Mouse (Mus musculus): ENCODE results near the gene Prpf40b. TPM values are rescaled to one million over a fixed set of nuclear protein-coding genes. Genes with fewer than 3 reads are reported as not detected.
"Not testable (repeated sequence)": the region's sequence is repeated elsewhere in the genome, so short reads cannot be mapped to it uniquely, and the experiment has no call there.

Gene Prpf40b
- 100 to 1,000 TPM; 111 to 119 TPM for total RNA-seq (2021)
- long read RNA-seq, experiment 1, partial matches to known transcripts: 24 of 102 reads
- long read RNA-seq, experiment 1, other reads (novel, unspliced or antisense): 75 of 102 reads
- long read RNA-seq, experiment 2, transcript Prpf40b-212 (26 exons, 3,308 nt): major isoform, 5 of 116 reads
- long read RNA-seq, experiment 2, partial matches to known transcripts: 29 of 116 reads
- long read RNA-seq, experiment 2, other reads (novel, unspliced or antisense): 81 of 116 reads

DNA sequence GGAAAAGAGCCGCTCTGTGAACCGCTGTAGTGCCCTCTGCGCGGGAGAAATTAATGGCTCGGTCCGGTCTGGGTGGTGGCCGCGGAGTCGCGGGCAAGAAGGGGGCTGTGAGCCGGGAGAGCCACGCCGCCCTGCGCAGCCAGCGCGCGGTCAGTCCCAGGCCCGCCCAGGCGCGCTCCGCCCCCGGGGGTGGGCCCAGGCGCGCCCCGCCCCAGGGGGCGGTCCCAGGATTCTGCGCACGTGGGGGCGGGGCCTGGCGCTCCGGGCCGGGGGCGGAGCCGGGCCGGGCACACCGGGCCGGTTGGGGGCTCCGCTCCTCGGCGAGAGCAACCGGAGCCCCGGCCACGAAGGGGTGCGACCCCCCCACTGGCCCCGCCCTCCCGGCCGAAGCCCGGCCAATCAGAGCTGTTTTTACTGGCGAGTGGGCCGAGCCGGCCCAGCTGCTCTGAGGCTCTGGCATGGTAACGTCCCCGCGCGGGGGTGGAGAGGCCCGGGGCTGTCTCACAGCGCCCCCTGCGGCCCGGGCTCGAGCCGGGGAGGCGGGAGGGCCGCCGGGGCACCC, at the start of gene Prpf40b:
TSS of gene Prpf40b (plus strand) at position 275 of the 562 bp plus-strand sequence.
- peak; percentile 96 for DNase-seq (ENCODE audit: extremely low spot score in 1 of 2, low spot score in 2 of 2)
- Histone ChIP-seq H3K4me3 (peak within 1 kb of the TSS; percentile 68), H3K27ac (peak within 1 kb of the TSS; percentile 86)
- intact Hi-C loops (cut with DNase I): loop anchor here (10.0 kb wide), 1 partner anchor 380 kb away; the partner anchor contains the start of gene Lmbr1l
- peak; percentile 50 for TF ChIP-seq CTCF (IDR thresholded peaks at IDR 0.05)

- H3K27ac ChIP-seq: peak overlapping the region; percentile 90
- DNase-seq (ENCODE audit: extremely low spot score in 1 of 2, low spot score in 2 of 2); H3K4me3 ChIP-seq; intact Hi-C loops (cut with DNase I): not testable (repeated sequence)
Observed at GRCm38 (mm10) chr15:99246736-99247135, 48.2 kb upstream of the Prpf40b start.

GRCm38 (mm10) chr15:99248972-99249371, 45.9 kb upstream of the Prpf40b start:
- peak; percentile 72 to 73 for DNase-seq (ENCODE audit: extremely low spot score in 1 of 2, low spot score in 2 of 2)
- Histone ChIP-seq H3K27ac (peak overlapping the region; percentile 90), H3K4me3 (peak overlapping the region; percentile 3; the same call in 1 of the 2 replicates)
- TF ChIP-seq CTCF (IDR thresholded peaks at IDR 0.05): peak; percentile 9
- intact Hi-C loops (cut with DNase I): loop anchor here (1.0 kb wide), 1 partner anchor 24 kb away; no protein-coding TSS in a partner anchor

DNA sequence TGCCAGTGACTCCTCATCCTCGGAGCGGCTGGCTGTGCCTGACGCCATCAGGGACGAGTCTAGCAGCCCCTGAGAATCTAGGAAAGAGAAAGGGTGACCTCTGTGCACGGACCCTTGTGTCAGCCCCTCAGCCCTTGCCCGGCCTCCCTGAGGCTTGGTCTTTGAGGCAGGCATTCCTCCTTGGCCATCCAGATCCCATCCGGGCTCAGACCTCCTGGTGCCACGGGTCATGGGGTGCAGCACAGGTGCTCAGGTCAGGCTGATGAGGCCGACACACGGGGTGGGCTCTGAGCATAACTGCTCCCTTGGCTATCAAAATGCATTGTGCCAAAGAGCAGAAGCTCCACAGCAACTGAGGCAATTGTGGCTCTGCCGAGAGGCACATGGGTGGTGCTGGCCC, 44.9 kb upstream of the Prpf40b start:
- no peak for DNase-seq (ENCODE audit: extremely low spot score in 1 of 2, low spot score in 2 of 2)
- Histone ChIP-seq H3K27ac (peak overlapping the region; percentile 90), H3K4me3 (no peak overlapping the region)
- no peak for TF ChIP-seq CTCF (IDR thresholded peaks at IDR 0.05)
- intact Hi-C loops (cut with DNase I): loop anchor here (1.0 kb wide), 1 partner anchor 25 kb away; no protein-coding TSS in a partner anchor

DNA sequence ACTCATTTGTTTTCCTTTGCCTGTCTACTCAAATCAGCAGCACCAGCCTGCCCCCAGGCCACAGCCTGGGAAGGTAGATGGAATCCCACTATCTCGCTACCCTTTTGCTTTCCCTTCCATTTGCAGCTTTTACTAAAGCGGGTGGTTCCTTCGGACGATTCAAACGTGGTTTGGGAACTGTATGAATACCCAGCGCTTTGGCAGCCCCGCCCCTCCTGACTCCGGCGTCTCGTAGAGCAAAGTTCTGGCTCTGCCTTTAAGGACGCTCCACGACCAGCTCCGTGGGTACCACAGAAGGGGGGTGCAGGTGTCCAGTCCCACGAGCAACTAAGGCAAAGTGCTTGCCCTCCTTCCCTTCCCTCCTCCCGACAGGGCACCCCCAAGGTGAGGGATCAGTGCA, 43.8 kb upstream of the Prpf40b start:
- peak overlapping the region; percentile 66 for H3K27ac ChIP-seq
- H3K4me3 ChIP-seq: peak overlapping the region; percentile 55
- intact Hi-C loops (cut with DNase I); DNase-seq (ENCODE audit: extremely low spot score in 1 of 2, low spot score in 2 of 2): not testable (repeated sequence)

- Histone ChIP-seq H3K27ac (peak within 1 kb of the TSS; percentile 100), H3K4me3 (peak within 1 kb of the TSS; percentile 55)
- intact Hi-C loops (cut with DNase I): no loop called here
- no peak for TF ChIP-seq CTCF (IDR thresholded peaks at IDR 0.05)
- DNase-seq (ENCODE audit: extremely low spot score in 1 of 2, low spot score in 2 of 2): peak; percentile 95 to 97
Observed at GRCm38 (mm10) chr15:99251626-99252380, 43.1 kb upstream of the Prpf40b start, which contains the start of gene Mcrs1. Mcrs1 (minus strand) TSS chr15:99251961.

GRCm38 (mm10) chr15:99252381-99253174, 42.3 kb upstream of the Prpf40b start:
- intact Hi-C loops (cut with DNase I): no loop called here
- no peak; the same call in 1 of the 2 replicates for TF ChIP-seq CTCF (IDR thresholded peaks at IDR 0.05)
- Histone ChIP-seq H3K4me3 (peak overlapping the region; percentile 55), H3K27ac (peak overlapping the region; percentile 100)
- DNase-seq (ENCODE audit: extremely low spot score in 1 of 2, low spot score in 2 of 2): no peak

DNA sequence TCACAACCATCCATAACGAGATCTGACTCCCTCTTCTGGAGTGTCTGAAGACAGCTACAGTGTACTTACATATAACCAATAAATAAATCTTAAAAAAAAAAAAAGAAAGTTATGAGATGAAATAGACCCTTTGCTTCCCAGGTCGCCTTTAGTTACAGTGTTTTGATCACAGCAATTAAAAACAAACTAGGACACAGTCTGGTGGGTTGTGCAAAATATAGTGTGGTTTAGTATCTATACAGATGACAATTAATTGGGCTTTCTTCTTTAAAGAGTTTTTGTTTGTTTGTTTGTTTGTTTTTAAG, 41.8 kb upstream of the Prpf40b start:
- DNase-seq (ENCODE audit: extremely low spot score in 1 of 2, low spot score in 2 of 2); intact Hi-C loops (cut with DNase I); H3K4me3 ChIP-seq; H3K27ac ChIP-seq: not testable (repeated sequence)

GRCm38 (mm10) chr15:99253772-99254171, 41.1 kb upstream of the Prpf40b start:
- TF ChIP-seq CTCF (IDR thresholded peaks at IDR 0.05): no peak

GRCm38 (mm10) chr15:99254477-99255005, 40.3 kb upstream of the Prpf40b start:
- no peak overlapping the region for H3K4me3 ChIP-seq
- DNase-seq (ENCODE audit: extremely low spot score in 1 of 2, low spot score in 2 of 2): no peak
- H3K27ac ChIP-seq: no peak overlapping the region
- intact Hi-C loops (cut with DNase I): no loop called here
- no peak for TF ChIP-seq CTCF (IDR thresholded peaks at IDR 0.05)

More at GRCm38 (mm10) chr15:99253772-99254171, 41.1 kb upstream of the Prpf40b start:
- no peak overlapping the region for H3K4me3 ChIP-seq
- H3K27ac ChIP-seq: no peak overlapping the region
- DNase-seq (ENCODE audit: extremely low spot score in 1 of 2, low spot score in 2 of 2): no peak
- intact Hi-C loops (cut with DNase I): no loop called here

DNA sequence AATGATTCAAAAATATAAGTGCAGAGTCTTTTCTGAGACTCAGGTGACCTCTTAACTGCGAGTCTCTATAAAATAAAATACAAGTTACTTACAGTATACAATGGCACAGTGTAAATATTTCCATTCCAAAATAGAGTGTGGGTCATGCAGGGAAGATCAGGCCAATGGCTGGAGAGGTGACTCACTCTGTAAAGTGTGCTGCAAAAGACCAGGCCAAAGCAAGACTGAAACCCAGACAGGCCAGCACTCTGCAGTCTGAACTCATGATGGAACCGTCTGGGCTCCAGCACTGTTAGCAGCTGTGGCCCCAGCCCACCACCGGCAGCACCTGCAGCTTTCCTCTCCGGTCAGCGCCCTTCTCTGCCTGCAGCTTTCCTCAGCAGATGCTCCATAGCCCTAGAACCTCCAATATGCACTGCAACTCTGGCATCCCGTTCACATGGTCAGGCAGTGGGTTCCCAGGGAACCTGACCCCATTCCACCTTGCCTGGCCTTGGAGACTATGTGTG, 39.6 kb upstream of the Prpf40b start:
- intact Hi-C loops (cut with DNase I): no loop called here
- no peak overlapping the region for H3K4me3 ChIP-seq
- no peak overlapping the region for H3K27ac ChIP-seq
- no peak for DNase-seq (ENCODE audit: extremely low spot score in 1 of 2, low spot score in 2 of 2)
- no peak for TF ChIP-seq CTCF (IDR thresholded peaks at IDR 0.05)

All from left cerebral cortex, adult 2 months (tissue).